Mouse (Mus musculus) cerebellum, adult (tissue): ENCODE data around the gene Fkbp1b.
"Not testable (repeated sequence)": the region's sequence is repeated elsewhere in the genome, so short reads cannot be mapped to it uniquely, and the experiment has no call there.

Source experiments
- ATAC-seq: cut with Nextera tagmentation; 2 replicates; pipeline ENCODE4 v1.9.2; 2017; ENCODE audit warnings: mild to moderate bottlenecking, moderate library complexity, mixed read lengths; ENCODE audit not compliant: insufficient number of reproducible peaks, low FRiP score, low TSS enrichment

Gene Fkbp1b

DNA sequence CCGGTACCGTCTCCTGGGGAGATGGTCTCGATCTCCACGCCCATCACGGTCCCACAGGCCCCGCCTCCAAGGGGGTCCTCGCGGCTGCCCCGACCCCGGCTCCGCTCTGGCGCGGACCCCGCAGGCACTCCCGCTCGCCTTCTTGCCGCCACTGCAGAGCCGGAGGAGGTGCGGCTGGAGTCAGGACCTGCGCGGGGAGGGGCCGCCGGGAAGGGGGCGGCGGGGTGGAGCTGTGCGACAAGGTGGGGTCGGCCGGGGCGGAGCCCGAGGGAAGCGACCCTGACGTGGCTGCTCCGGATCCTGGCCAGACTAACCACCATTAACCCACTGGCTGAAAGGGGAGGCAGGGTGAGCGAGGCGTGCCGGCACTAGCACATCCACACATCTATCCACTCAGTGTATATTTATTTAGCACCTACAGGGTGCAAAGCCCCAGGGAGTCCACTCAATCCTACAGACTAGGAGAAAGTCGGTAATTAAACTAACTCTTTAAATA is at the start of gene Fkbp1b:
TSS of gene Fkbp1b (minus strand) at position 200 of the 496 bp plus-strand sequence.
- 0 out of 2 replicates have a peak, but pooled peaks have one; percentile 14 for ATAC-seq

DNA sequence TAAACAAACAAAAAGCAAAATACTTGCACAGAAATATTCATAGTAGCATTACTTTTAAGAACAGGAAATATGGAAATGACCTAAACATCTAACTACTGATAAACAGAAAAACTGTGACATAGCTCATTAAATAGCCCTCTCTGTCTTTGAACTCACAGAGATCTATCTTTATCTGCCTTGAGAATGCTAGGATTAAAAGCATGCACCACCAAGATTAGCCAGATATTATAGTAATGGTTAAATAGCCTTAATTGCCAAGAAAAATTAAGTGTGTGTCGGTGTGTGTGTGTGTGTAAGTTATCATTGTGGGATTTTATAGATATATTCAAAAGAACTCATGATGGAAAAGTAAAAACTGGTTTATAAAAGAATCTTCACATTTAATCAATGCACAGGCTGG is 48.5 kb upstream of the Fkbp1b start:
- ATAC-seq: no peak

DNA sequence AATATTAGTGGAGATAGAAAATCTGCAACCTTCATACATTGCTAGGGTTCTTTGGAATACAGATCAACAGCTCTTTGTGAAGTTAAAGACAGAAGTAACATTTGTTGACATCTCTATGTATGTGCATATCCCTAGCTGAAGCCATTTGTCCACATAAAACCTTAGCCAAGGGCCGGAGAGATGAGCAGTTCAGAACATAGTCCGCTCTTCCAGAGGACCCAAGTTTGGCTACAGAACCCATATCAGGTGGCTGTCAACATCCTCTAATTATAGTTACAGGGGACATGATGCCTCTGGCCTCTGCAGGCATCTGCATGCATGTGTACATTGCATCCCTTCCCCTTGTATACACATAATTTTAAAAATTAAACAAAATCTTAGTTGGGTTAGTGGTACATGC is 47.9 kb upstream of the Fkbp1b start:
- ATAC-seq: no peak

DNA sequence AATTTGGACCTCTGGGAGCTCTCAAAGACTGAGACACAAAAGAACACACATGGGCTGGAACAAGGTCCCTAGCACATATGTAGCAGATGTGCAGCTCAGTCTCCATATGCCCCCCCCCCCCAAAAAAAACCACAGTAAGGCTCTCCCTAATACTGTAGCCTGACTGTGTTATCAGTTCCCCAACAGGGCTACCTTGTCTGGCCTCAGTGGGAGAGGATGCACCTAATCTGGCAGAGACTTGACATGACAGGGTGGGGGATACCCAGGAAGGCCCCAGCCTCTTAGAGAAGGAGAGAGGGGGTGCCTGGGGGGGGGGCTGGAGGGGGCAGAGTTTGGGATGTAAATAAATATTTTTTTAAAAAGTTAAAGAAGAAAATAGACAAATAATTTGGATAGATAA is 47.3 kb upstream of the Fkbp1b start:
- ATAC-seq: no peak

DNA sequence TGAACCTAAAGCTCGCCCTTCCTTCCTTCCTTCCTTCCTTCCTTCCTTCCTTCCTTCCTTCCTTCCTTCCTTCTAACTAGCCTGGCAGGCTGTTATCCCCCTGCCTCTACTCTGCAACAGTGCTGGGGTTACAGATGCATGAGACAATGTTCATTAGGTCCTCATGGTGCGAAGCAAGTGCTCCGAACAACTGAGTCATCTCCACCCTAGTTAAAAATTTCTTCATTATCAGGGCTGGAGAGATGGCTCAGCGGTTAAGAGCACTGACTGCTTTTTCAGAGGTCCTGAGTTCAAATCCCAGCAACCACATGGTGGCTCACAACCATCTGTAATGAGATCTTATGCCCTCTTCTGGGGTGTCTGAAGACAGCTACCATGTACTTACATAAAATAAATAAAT is 45.2 kb upstream of the Fkbp1b start:
- ATAC-seq: not testable (repeated sequence)

DNA sequence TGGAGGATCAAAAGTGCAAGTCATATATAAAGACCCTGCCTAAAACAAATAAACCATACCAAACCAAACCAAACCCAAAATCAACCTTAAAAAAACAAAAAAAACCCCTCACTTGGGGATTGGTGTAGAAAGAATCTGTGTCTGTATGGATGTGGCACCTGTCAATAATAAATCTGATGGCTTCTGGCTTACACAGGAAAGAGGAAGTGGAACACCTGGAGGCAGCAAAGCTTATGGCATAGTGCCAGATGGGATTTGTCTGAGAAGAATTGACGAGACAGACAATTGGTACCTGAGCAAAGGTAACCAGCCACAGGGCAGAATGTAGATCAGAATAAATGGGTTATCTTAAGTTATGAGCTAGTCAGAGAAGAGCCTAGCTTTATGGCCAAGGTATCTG is 43.7 kb upstream of the Fkbp1b start:
- ATAC-seq: no peak

DNA sequence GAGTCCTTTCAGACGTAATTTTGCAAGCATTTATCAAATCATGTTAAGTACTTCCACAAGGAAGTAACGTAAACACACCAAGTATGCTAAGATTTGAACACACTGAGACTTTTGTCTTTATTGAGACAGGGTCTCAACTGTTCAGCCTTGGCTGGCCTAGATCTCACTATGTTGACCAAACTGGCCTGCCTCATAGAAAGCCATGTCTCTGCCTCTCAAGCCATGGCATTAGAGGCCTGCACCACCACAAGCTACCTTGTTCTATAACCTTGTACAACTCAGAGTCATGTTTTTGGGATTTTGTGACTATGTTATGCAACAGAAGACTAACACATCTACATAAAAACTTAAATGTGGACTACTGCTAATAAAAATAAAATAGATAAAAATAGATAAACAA is 40.7 kb upstream of the Fkbp1b start:
- ATAC-seq: no peak

DNA sequence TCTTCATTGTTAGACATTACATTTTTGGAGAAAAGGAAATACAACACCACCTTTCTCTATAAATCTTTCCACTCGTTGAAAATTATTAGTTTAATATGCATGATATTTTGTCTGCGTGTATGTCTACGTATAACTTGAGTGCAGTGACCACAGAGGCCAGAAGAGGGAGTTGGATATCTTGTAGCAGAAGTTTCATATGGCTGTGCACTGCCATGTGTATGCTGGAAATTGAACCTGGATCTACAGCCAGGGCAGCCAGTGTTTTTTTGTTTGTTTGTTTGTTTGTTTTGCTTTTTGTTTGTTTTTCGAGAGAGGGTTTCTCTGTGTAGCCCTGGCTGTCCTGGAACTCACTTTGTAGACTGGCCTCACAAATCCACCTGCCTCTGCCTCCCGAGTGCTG is 37.7 kb upstream of the Fkbp1b start:
- ATAC-seq: no peak

DNA sequence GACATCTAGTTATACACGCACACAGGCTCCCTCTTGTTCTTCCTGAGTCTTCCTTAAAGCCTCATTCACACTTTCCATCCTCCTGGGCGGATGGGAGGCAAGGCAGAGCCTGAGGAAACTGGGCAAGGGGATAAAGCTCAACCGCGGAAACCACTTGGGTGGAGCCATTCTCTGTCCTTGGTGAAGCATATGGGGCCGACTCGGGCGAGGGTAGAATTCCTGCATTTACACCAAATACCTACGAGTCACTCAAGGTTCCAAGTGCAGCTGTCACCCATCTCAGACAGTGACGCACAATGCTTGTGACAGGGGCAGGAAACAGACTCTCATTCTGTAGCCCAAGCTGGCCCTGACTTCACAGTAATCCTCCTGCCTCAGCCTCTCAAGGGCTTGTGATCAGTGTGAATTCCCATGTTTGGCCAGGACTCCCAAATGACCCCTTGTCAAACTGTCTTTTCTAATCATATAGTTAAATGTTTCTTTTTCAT is 36.9 kb upstream of the Fkbp1b start:
- ATAC-seq: no peak

DNA sequence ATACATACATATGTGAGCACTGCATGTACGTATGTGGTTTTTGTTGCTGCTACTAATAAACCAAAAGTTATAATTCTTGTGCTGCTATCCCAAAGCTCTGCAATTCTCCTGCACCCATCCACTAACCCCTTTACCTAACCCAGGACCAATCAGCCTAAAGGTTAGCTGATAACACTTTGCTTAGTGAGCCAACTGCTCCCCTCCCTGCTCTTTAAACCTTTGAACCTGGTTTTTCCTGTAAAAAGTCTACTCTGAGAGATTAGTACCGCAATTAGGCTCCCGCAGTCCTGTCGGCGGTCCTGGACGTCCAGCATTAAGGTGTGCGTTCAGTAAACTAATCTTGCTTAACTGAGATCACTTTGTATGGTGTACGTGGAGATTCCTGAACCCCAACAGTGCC is 34.2 kb upstream of the Fkbp1b start:
- no peak for ATAC-seq

DNA sequence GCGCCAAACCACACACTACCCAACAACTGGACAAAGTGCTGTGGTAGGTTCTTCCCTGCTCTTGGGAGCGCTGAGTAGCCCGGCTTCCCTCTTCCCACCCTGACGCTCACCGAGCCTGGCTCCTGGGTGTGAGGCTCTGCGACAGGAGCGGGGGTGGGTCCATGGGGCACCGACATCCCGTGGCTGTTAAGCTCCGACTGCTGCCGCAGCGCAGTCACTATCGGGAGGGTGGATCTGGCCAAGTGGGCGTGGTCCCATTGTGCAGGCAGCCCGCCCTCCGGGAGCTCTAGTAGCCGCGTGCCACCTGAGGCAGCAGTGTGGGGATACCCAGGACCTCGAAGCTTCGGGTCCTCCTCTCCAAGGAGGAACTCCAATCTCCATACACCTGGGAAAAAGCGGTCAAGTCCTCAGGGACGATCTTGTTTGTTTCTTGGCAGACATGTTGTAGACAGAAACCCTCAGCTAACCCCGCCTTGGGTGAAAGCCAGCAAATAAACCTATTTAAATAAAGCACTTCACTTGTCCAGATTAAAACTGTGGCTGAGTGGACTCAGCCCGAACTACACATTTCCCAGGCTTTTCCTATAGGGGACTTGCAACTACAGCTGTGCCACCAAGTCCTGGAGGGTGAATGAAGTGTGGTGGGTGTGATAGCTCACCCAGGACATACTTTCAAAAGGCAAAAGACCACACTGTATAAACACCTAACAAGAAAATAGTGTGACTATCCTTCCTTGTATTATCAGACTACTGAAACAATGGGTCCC is 33.0 kb upstream of the Fkbp1b start, which contains the start of gene Mfsd2b:
TSS of gene Mfsd2b (minus strand) at position 199 of the 767 bp plus-strand sequence.
- peak; percentile 41; the same call in 1 of the 2 replicates for ATAC-seq

DNA sequence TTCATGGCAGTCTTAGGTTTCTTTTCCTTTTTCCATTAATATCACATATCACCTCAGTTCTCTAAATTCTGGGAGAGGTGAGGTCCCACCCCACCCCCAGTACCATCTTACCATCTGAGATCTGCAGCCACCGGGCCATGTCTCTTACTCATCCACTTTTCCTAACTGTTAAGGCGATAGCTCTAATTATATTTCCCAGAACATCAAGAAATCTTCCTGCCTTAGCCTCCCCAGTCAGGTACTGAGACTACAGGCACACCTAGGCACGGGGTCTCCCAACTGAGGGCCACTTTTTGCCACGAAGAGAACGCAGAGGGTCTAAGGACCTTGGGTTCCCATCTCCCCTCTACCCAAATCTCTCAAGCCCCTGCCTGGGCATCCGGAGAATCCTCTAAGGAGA is 32.1 kb upstream of the Fkbp1b start:
- ATAC-seq: no peak

DNA sequence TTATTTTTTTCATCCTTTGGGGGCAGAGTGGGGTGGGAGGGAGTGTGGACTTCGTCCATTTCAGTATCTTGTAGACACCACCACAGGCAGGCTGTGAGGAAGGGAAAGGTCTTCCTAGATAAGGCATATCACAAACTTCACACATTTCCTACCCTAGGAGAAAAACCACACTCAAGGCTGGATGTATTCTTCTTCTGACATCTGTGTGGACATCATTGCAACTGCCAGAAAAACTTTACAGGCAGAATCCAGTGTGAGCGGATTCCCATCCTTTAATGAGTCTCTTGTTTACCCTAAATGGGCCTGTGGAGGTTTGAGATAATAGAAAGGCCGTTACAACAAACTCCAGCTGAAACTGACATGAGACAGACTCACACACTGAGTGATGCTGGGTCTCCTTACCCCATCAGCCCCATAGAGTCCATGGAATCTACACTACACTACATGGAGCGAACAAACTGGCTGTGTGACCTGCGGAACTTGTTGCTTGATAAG is 31.6 kb upstream of the Fkbp1b start:
- no peak for ATAC-seq

DNA sequence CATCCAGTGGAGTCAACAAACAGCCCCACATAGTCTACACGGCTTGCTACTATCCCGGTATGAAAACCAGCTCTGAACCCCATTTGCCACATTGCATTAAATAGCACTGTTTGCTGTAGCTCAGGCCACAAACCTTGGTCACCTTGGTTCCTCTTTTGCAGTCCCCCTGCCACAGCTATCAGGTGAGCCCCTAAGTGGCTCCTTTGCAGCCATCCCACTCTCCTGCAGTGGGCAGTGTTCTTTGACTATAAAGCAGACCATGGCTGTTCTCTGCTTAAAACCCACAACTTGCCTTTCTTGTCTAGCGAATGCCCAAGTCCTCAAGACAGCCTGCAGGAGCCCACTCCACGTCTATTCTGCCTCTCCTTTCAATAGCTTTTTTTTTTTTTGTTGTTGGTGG is 30.9 kb upstream of the Fkbp1b start:
- ATAC-seq: no peak

DNA sequence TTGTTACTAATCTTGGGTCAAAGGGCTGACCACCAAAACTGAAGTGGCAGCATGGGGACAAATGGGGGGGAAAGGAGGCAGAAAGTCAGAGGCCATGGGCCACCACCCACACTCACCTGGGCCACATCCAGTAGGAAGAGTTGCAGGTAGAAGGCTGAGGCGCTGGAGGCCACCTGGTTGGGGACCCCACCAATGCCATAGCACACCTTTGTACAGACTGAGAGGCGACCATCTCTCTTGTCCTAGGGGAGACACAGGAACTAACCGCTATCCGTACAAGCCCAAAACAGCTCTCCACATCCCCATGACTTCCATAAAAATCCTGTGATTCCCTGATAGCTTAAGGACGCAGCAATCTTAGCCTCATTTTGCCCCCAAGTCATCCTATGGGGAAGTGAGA is 29.9 kb upstream of the Fkbp1b start:
- no peak for ATAC-seq

DNA sequence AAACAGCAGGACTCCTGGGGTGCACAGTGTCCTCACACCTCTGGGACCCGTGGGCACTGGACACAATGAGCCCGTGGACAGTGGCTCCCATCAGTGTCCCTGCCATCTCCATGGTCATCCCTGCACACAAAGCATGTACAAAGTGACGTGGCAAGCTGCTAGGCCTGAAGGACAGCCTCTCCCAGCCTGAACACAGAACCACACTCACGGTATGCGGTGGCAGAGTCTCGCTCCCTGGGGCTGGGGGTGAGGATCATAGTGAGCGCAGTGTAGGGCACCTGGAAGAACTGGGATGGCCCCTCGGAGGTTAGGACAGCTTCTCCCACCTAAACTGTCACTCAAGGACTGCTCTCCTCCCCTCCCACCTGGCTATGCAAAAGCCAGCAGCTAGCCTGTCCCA is 27.5 kb upstream of the Fkbp1b start:
- ATAC-seq: no peak

DNA sequence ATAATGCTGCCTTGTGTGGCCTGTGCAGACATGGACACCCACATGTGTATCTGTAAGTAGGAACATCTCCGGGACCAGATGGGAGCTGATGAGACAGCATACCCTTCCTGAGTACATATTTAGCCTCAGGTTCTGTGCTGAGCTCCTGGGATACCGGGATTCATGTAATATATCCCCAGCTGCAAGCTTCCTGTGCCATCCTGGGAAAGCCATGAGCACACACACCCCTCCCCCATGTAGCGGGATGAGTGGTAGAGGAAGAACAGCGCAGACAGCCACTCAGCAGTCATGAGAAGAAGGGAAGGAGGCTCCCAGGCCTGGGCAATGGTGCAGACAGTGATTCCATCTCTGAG is 22.9 kb upstream of the Fkbp1b start:
- no peak for ATAC-seq

DNA sequence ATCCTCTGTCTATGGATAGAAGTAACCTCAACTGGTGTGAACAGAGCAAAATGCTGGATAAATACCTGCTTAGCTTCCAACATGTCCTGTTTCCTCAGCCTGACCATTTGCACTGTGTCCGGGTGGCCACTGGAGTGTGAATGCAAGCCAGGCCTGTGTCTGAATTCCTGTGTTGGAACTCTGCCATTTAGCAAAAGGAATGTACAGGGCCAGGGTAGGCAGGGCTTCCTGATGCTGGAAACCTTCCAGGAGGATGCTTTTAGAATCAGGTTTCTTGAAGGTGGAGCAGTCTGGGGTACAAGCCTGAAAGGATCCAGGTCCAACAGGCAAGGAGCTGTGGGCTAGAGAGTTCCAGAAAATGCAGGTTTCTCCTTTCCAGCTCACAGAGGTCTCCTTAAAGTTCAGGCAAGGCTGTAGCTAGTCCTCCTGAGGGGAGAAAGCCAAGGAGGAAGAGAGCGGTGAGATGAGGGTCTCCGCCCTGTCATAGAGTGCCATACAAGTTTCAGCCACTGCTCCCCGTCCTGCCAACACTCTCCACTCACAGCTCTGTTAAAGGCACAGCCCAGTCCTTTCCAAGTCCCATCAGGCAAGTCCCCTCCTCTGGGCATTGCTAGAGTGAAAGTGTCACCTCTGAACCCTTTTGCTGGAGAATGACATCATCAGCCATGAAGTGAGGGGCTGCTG is 22.4 kb upstream of the Fkbp1b start:
- peak; percentile 60; the same call in 1 of the 2 replicates for ATAC-seq

DNA sequence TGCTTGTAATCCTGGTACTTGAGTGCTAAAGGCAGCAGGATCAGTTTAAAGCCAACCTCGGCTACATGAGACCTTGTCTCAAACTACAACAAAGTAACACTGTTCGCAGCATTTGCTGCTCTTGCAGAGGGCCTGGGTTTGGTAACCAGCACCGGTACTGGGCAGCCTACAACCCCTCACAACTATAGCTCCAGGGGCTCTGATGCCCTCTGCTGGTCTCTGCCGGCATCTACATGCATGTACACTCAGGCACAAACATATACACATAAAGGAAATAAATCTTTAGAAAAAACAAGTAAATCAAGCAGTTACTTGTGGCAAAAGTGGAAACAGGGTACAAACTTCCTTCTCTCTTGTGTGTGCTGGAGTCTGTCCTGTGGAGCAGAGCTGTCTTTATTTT is 21.3 kb upstream of the Fkbp1b start:
- no peak for ATAC-seq

DNA sequence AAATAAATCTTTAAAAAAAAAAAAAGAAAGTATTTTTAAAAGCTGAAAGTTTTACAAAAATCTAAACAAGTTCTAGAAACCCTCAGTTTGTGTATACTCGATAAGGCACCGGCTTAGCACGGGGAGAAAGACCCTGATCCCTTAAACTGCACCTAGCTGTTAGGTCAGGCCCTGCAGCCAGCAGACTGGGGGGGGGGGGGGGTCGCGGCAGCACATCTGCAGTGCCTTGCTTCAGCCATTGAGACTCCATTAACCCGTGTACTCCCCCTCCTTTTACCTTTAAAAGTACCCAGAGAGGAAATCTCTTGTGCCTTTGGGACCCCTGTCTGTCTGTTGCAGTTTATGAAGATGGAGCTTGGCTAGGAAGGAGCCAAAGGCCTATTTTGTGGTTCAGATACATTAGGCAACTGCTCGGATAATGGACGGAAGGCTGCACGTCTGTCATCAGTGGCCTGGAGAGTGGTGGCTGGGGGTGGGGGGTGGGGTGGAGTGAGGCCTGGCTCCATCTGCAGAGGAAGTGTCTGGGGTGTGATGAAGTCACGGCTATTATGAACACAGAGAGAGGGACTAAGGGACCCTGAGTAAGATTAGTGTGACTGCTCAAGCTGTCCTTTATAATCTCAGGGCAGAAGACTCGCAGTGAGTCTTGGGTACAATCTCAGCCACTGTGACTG is 18.0 kb upstream of the Fkbp1b start:
- no peak for ATAC-seq

DNA sequence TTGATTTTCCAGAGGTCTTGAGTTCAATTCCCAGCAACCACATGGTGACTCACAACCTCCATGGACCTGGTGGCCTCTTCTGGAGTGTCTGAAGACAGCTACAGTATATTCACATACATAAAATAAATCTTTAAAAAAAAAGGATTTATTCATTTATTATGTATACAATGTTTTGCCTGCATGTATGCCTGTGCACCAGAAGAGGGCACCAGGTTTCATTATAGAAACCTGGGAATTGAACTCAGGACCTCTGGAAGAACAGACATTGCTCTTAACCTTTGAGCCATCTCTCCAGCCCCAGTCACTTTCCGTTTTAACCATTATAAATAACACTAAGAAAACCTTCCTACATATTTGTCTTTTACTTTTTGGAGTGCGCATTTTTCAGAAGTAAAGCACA is 15.4 kb upstream of the Fkbp1b start:
- no peak for ATAC-seq
